Mouse (Mus musculus): Measurements from ENCODE around the gene Lmntd2. TPM values are rescaled to one million over a fixed set of nuclear protein-coding genes. Genes with fewer than 3 reads are reported as not detected.

Gene Lmntd2
- polyA plus RNA-seq, 1 experiment: 216 TPM

- no peaks in the 10 kb centered on the region for H3K27me3 ChIP-seq (ENCODE audit: control insufficient read depth, insufficient read depth, low read length)
- peaks cover 23% of the 10 kb centered on the region for H3K4me1 ChIP-seq (ENCODE audit: control insufficient read depth, insufficient read depth, low read length)
- TF ChIP-seq CTCF (IDR thresholded peaks at IDR 0.05; ENCODE audit: control insufficient read depth, insufficient read depth, insufficient replicate concordance, low read depth, low read length): no peak
- peak; percentile 17; the same call in 1 of the 2 replicates for TF ChIP-seq POLR2A (IDR thresholded peaks at IDR 0.05; ENCODE audit: control insufficient read depth, low read depth, low read length)
- 0 out of 2 replicates have a peak overlapping the region, but pooled peaks have one; percentile 9 for H3K27ac ChIP-seq (ENCODE audit: control insufficient read depth, insufficient read depth, low read depth, low read length)
- H3K4me3 ChIP-seq (ENCODE audit: control insufficient read depth, low read depth, low read length): peak overlapping the region; percentile 86
- no peaks in the 10 kb centered on the region for H3K36me3 ChIP-seq (ENCODE audit: control insufficient read depth, insufficient read depth, low read length)
Observed at GRCm38 (mm10) chr7:141215880-141216733, 2.2 kb upstream of the Lmntd2 start.

GRCm38 (mm10) chr7:141215101-141215879, 1.4 kb upstream of the Lmntd2 start, which contains the start of gene Rassf7:
Gene Rassf7, plus strand, starts transcription at chr7:141215860.
- no peaks in the 10 kb centered on the region for H3K27me3 ChIP-seq (ENCODE audit: control insufficient read depth, insufficient read depth, low read length)
- peaks cover 19% of the 10 kb centered on the region for H3K4me1 ChIP-seq (ENCODE audit: control insufficient read depth, insufficient read depth, low read length)
- 0 out of 2 replicates have a peak, but pooled peaks have one; percentile 1 for TF ChIP-seq CTCF (IDR thresholded peaks at IDR 0.05; ENCODE audit: control insufficient read depth, insufficient read depth, insufficient replicate concordance, low read depth, low read length)
- TF ChIP-seq POLR2A (IDR thresholded peaks at IDR 0.05; ENCODE audit: control insufficient read depth, low read depth, low read length): peak; percentile 56
- H3K4me3 ChIP-seq (ENCODE audit: control insufficient read depth, low read depth, low read length): peak within 1 kb of the TSS; percentile 86
- no peaks in the 10 kb centered on the region for H3K36me3 ChIP-seq (ENCODE audit: control insufficient read depth, insufficient read depth, low read length)
- peak within 1 kb of the TSS; percentile 77 for H3K27ac ChIP-seq (ENCODE audit: control insufficient read depth, insufficient read depth, low read depth, low read length)

- TF ChIP-seq CTCF (IDR thresholded peaks at IDR 0.05; ENCODE audit: control insufficient read depth, insufficient read depth, insufficient replicate concordance, low read depth, low read length) (no peak), POLR2A (IDR thresholded peaks at IDR 0.05; ENCODE audit: control insufficient read depth, low read depth, low read length) (no peak)
- H3K4me1 ChIP-seq (ENCODE audit: control insufficient read depth, insufficient read depth, low read length): peaks cover 19% of the 10 kb centered on the region
- H3K36me3 ChIP-seq (ENCODE audit: control insufficient read depth, insufficient read depth, low read length): no peaks in the 10 kb centered on the region
- peak overlapping the region; percentile 86 for H3K4me3 ChIP-seq (ENCODE audit: control insufficient read depth, low read depth, low read length)
- no peaks in the 10 kb centered on the region for H3K27me3 ChIP-seq (ENCODE audit: control insufficient read depth, insufficient read depth, low read length)
- peak overlapping the region; percentile 10 for H3K27ac ChIP-seq (ENCODE audit: control insufficient read depth, insufficient read depth, low read depth, low read length)
Observed at GRCm38 (mm10) chr7:141214310-141214709, 430 bp upstream of the Lmntd2 start.

- Histone ChIP-seq H3K27ac (ENCODE audit: control insufficient read depth, insufficient read depth, low read depth, low read length) (no peak overlapping the region), H3K27me3 (ENCODE audit: control insufficient read depth, insufficient read depth, low read length) (no peaks in the 10 kb centered on the region), H3K4me1 (ENCODE audit: control insufficient read depth, insufficient read depth, low read length) (peaks cover 19% of the 10 kb centered on the region), H3K4me3 (ENCODE audit: control insufficient read depth, low read depth, low read length) (peak overlapping the region; percentile 86), H3K36me3 (ENCODE audit: control insufficient read depth, insufficient read depth, low read length) (no peaks in the 10 kb centered on the region)
- TF ChIP-seq POLR2A (IDR thresholded peaks at IDR 0.05; ENCODE audit: control insufficient read depth, low read depth, low read length) (no peak), CTCF (IDR thresholded peaks at IDR 0.05; ENCODE audit: control insufficient read depth, insufficient read depth, insufficient replicate concordance, low read depth, low read length) (no peak)
Observed at GRCm38 (mm10) chr7:141213133-141213532, 747 bp downstream of the Lmntd2 start.

GRCm38 (mm10) chr7:141210606-141211131, 3.2 kb downstream of the Lmntd2 start:
- H3K27me3 ChIP-seq (ENCODE audit: control insufficient read depth, insufficient read depth, low read length): no peaks in the 10 kb centered on the region
- H3K4me1 ChIP-seq (ENCODE audit: control insufficient read depth, insufficient read depth, low read length): peaks cover 9% of the 10 kb centered on the region
- H3K27ac ChIP-seq (ENCODE audit: control insufficient read depth, insufficient read depth, low read depth, low read length): no peak overlapping the region
- no peaks in the 10 kb centered on the region for H3K36me3 ChIP-seq (ENCODE audit: control insufficient read depth, insufficient read depth, low read length)
- TF ChIP-seq CTCF (IDR thresholded peaks at IDR 0.05; ENCODE audit: control insufficient read depth, insufficient read depth, insufficient replicate concordance, low read depth, low read length) (no peak), POLR2A (IDR thresholded peaks at IDR 0.05; ENCODE audit: control insufficient read depth, low read depth, low read length) (no peak)
- no peak overlapping the region for H3K4me3 ChIP-seq (ENCODE audit: control insufficient read depth, low read depth, low read length)

- Histone ChIP-seq H3K36me3 (ENCODE audit: control insufficient read depth, insufficient read depth, low read length) (no peaks in the 10 kb centered on the region), H3K27me3 (ENCODE audit: control insufficient read depth, insufficient read depth, low read length) (no peaks in the 10 kb centered on the region), H3K4me1 (ENCODE audit: control insufficient read depth, insufficient read depth, low read length) (peaks cover 5% of the 10 kb centered on the region), H3K27ac (ENCODE audit: control insufficient read depth, insufficient read depth, low read depth, low read length) (no peak overlapping the region), H3K4me3 (ENCODE audit: control insufficient read depth, low read depth, low read length) (no peak overlapping the region)
- no peak for TF ChIP-seq POLR2A (IDR thresholded peaks at IDR 0.05; ENCODE audit: control insufficient read depth, low read depth, low read length)
- TF ChIP-seq CTCF (IDR thresholded peaks at IDR 0.05; ENCODE audit: control insufficient read depth, insufficient read depth, insufficient replicate concordance, low read depth, low read length): no peak
Observed at GRCm38 (mm10) chr7:141210137-141210536, 3.7 kb downstream of the Lmntd2 start.

- H3K27me3 ChIP-seq (ENCODE audit: control insufficient read depth, insufficient read depth, low read length): no peaks in the 10 kb centered on the region
- no peak for TF ChIP-seq POLR2A (IDR thresholded peaks at IDR 0.05; ENCODE audit: control insufficient read depth, low read depth, low read length)
- no peak for TF ChIP-seq CTCF (IDR thresholded peaks at IDR 0.05; ENCODE audit: control insufficient read depth, insufficient read depth, insufficient replicate concordance, low read depth, low read length)
- H3K36me3 ChIP-seq (ENCODE audit: control insufficient read depth, insufficient read depth, low read length): no peaks in the 10 kb centered on the region
- H3K4me1 ChIP-seq (ENCODE audit: control insufficient read depth, insufficient read depth, low read length): no peaks in the 10 kb centered on the region; the same call in 1 of the 2 replicates
- H3K4me3 ChIP-seq (ENCODE audit: control insufficient read depth, low read depth, low read length): no peak overlapping the region
- no peak overlapping the region for H3K27ac ChIP-seq (ENCODE audit: control insufficient read depth, insufficient read depth, low read depth, low read length)
Observed at GRCm38 (mm10) chr7:141209526-141209925, 4.4 kb downstream of the Lmntd2 start.

Measured in testis, adult 2 months (tissue).